Mouse (Mus musculus) bone marrow, adult 2 months (tissue): ENCODE measurements around the gene Zfp869.

Experiments
- CTCF ChIP-seq: fragments of 200-500 bp; IDR thresholded peaks from 2 replicates; pipeline ENCODE4 v1.5.1; 2011; ENCODE audit warnings: low read length, control low read depth; ENCODE audit not compliant: control insufficient read depth, insufficient read depth
- POLR2A ChIP-seq: fragments of 200-500 bp; IDR thresholded peaks from 2 replicates; pipeline ENCODE4 v1.6.1; 2011; ENCODE audit warnings: low read depth, mild to moderate bottlenecking, control low read depth, low read length, borderline replicate concordance; ENCODE audit not compliant: control insufficient read depth

DNA sequence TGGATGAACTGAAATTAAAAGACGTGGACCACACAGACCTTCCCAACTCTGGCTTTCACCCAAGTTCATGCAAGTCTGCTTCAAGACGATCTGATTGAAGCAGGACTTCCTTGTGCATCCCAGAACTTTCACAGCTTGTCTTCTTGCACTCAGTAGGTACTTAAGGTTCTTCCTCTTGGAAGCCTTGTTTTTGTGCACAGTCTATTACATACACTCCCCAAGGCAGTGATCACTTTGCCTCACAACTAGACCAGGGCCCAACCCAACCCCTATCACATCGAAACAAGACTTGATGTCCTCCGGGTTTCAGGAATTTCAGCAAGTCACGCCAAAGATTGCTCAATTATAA, 6.7 kb upstream of the Zfp869 start:
- TF ChIP-seq CTCF (no peak), POLR2A (no peak)
